Mouse (Mus musculus): Measurements from ENCODE around the gene Trafd1.

Trafd1 gene

GRCm38 (mm10) chr5:121385461-121386119 lies at the start of gene Trafd1:
TSS of gene Trafd1 (minus strand) at chr5:121385632.
- peak; percentile 94 for DNase-seq

- DNase-seq: no peak
These were observed 43.5 kb upstream of the Trafd1 start for GRCm38 (mm10) chr5:121428954-121429353.

- peak; percentile 77 for DNase-seq
These were observed 37.9 kb upstream of the Trafd1 start for GRCm38 (mm10) chr5:121423297-121423696.

GRCm38 (mm10) chr5:121422787-121423186 lies 37.4 kb upstream of the Trafd1 start:
- DNase-seq: no peak

GRCm38 (mm10) chr5:121420721-121421120 lies 35.3 kb upstream of the Trafd1 start:
- DNase-seq: no peak

GRCm38 (mm10) chr5:121410975-121411374 lies 25.5 kb upstream of the Trafd1 start:
- no peak for DNase-seq

GRCm38 (mm10) chr5:121407856-121408255 lies 22.4 kb upstream of the Trafd1 start:
- DNase-seq: peak; percentile 31

GRCm38 (mm10) chr5:121400849-121401248 lies 15.4 kb upstream of the Trafd1 start:
- DNase-seq: no peak

GRCm38 (mm10) chr5:121400064-121400463 lies 14.6 kb upstream of the Trafd1 start:
- no peak for DNase-seq

GRCm38 (mm10) chr5:121399540-121399939 lies 14.1 kb upstream of the Trafd1 start:
- no peak for DNase-seq

GRCm38 (mm10) chr5:121398965-121399462 lies 13.6 kb upstream of the Trafd1 start:
- DNase-seq: no peak

GRCm38 (mm10) chr5:121398146-121398964 lies 12.9 kb upstream of the Trafd1 start:
- no peak for DNase-seq

- peak; percentile 92 for DNase-seq
These were observed 12.0 kb upstream of the Trafd1 start, which contains the start of gene Naa25 for GRCm38 (mm10) chr5:121397187-121398145. TSS of gene Naa25 (plus strand) at chr5:121397936.

- DNase-seq: no peak
These were observed 10.2 kb upstream of the Trafd1 start for GRCm38 (mm10) chr5:121395621-121396020.

- DNase-seq: no peak
These were observed 8.0 kb upstream of the Trafd1 start for GRCm38 (mm10) chr5:121393402-121393801.

- DNase-seq: peak; percentile 38
These were observed 7.4 kb upstream of the Trafd1 start for GRCm38 (mm10) chr5:121392667-121393380.

GRCm38 (mm10) chr5:121389691-121390090 lies 4.3 kb upstream of the Trafd1 start:
- DNase-seq: no peak

- no peak for DNase-seq
These were observed 3.7 kb upstream of the Trafd1 start for GRCm38 (mm10) chr5:121389106-121389505.

- no peak for DNase-seq
These were observed 1.7 kb upstream of the Trafd1 start for GRCm38 (mm10) chr5:121387126-121387525.

- no peak for DNase-seq
These were observed 883 bp upstream of the Trafd1 start for GRCm38 (mm10) chr5:121386120-121386909.
